Mouse (Mus musculus) neural tube, embryonic 15.5 days (tissue): ENCODE data around the gene Zmynd15. TPM values are rescaled to one million over a fixed set of nuclear protein-coding genes. Genes with fewer than 3 reads are reported as not detected.

Experiments
- ATAC-seq: fragments of 200-750 bp; cut with Nextera tagmentation; 2 replicates; pipeline ENCODE4 v1.8.0; 2017; ENCODE audit warnings: mild to moderate bottlenecking, moderate TSS enrichment, moderate library complexity; ENCODE audit not compliant: low FRiP score
- H3K27ac ChIP-seq: fragments of 300-500 bp; sonication (generic); replicated peaks from 2 replicates; pipeline ENCODE4 v1.5.1; 2015; ENCODE audit warnings: mild to moderate bottlenecking, inconsistent platforms
- H3K27me3 ChIP-seq: fragments of 300-500 bp; sonication (generic); replicated peaks from 2 replicates; pipeline ENCODE4 v1.6.1; 2015; ENCODE audit warnings: inconsistent platforms
- H3K36me3 ChIP-seq: fragments of 300-500 bp; sonication (generic); 2 replicates; pipeline ENCODE4 v1.6.1; 2015; ENCODE audit warnings: inconsistent platforms
- H3K4me1 ChIP-seq: fragments of 300-500 bp; sonication (generic); 2 replicates; pipeline ENCODE4 v1.6.1; 2015; ENCODE audit warnings: inconsistent platforms
- H3K4me2 ChIP-seq: fragments of 300-500 bp; sonication (generic); 2 replicates; pipeline ENCODE4 v1.6.1; 2015; ENCODE audit warnings: inconsistent platforms, mild to moderate bottlenecking, moderate library complexity
- H3K4me3 ChIP-seq: fragments of 300-500 bp; sonication (generic); replicated peaks from 2 replicates; pipeline ENCODE4 v1.5.1; 2015; ENCODE audit warnings: mild to moderate bottlenecking, inconsistent platforms
- H3K9ac ChIP-seq: fragments of 300-500 bp; sonication (generic); replicated peaks from 2 replicates; pipeline ENCODE4 v1.6.1; 2015; ENCODE audit warnings: mild to moderate bottlenecking, inconsistent platforms
- H3K9me3 ChIP-seq: fragments of 300-500 bp; sonication (generic); replicated peaks from 2 replicates; pipeline ENCODE4 v1.6.1; 2016; ENCODE audit warnings: inconsistent platforms
- WGBS: fragments of 180-500 bp; shearing (Covaris S2); methylation state at CpG from one replicate; pipeline ENCODE4 v1.1.7; 2015; ENCODE audit warnings: mixed read lengths; 5-methylcytosine and 5-hydroxymethylcytosine counted together
- polyA plus RNA-seq: library from polyadenylated mRNA; unstranded; fragments of >200 nt; fragmentation: Nextera tagmentation; extraction: Ambion mirVana; gene quantifications from 2 replicates; pipeline ENCODE4 v1.2.1, GENCODE M21; 2015

Zmynd15 gene
- polyA plus RNA-seq, 1 experiment from 2014 or later, result 1.0 TPM

DNA sequence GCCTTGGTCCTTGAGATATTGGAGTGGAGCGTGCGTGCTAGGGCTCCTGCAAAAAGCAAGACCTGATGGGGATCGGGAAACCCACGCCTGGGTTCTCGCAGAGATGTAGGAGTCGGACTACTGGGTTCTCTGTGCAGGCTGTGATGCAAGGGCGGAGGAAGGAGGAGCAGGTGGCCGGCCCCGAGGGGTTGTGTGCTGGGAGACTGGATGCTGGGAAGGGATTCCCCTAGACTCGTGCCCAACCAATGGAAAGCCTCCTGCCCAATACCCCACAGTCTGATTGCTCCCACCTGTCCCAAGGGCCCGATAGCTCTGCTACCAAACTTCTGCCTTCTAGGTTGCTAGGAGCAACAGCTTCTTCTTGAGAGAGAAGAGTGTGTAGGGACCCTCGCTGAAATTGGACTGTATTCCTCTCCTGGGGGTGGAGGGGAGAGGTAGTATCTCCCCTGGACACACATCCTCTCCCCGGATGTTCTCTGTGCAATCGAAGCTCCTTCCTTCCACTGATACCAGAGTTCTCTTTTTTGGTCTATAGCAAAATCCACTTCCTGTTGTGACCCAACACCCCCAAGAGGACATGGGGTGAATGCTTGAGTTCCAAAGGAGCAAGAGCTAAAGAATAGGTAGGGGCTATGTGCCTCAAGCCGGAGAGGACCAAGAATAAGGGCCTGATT, 26.2 kb upstream of the Zmynd15 start:
- H3K36me3 ChIP-seq, result peaks cover 23% of the 10 kb centered on the region
- peak; percentile 56 for ATAC-seq
- H3K4me2 ChIP-seq, result peak overlapping the region; percentile 91
- H3K9ac ChIP-seq, result peak overlapping the region; percentile 95
- H3K4me1 ChIP-seq, result peaks cover 40% of the 10 kb centered on the region
- H3K27me3 ChIP-seq, result no peaks in the 10 kb centered on the region
- H3K9me3 ChIP-seq, result no peaks in the 10 kb centered on the region
- WGBS, result 5% methylated on average over 15 of the region's 15 CpGs
- H3K27ac ChIP-seq, result peak overlapping the region; percentile 94
- H3K4me3 ChIP-seq, result peak overlapping the region; percentile 94

- Histone ChIP-seq H3K9me3 (no peaks in the 10 kb centered on the region), H3K9ac (peak overlapping the region; percentile 95), H3K4me3 (peak overlapping the region; percentile 94), H3K27ac (no peak overlapping the region), H3K27me3 (no peaks in the 10 kb centered on the region), H3K4me1 (peaks cover 40% of the 10 kb centered on the region), H3K4me2 (peak overlapping the region; percentile 91), H3K36me3 (peaks cover 27% of the 10 kb centered on the region)
- 80% methylated on average over 1 of the region's 1 CpGs for WGBS
- no peak for ATAC-seq
Observed at GRCm38 (mm10) chr11:70433569-70433943, 25.7 kb upstream of the Zmynd15 start.

GRCm38 (mm10) chr11:70433951-70434350, 25.3 kb upstream of the Zmynd15 start:
- H3K4me3 ChIP-seq, result peak overlapping the region; percentile 94
- H3K4me2 ChIP-seq, result peak overlapping the region; percentile 91
- H3K27me3 ChIP-seq, result no peaks in the 10 kb centered on the region
- peak overlapping the region; percentile 95 for H3K9ac ChIP-seq
- H3K27ac ChIP-seq, result no peak overlapping the region
- peaks cover 40% of the 10 kb centered on the region for H3K4me1 ChIP-seq
- H3K9me3 ChIP-seq, result no peaks in the 10 kb centered on the region
- WGBS, result 81% methylated on average over 3 of the region's 3 CpGs
- peaks cover 31% of the 10 kb centered on the region for H3K36me3 ChIP-seq
- no peak for ATAC-seq

DNA sequence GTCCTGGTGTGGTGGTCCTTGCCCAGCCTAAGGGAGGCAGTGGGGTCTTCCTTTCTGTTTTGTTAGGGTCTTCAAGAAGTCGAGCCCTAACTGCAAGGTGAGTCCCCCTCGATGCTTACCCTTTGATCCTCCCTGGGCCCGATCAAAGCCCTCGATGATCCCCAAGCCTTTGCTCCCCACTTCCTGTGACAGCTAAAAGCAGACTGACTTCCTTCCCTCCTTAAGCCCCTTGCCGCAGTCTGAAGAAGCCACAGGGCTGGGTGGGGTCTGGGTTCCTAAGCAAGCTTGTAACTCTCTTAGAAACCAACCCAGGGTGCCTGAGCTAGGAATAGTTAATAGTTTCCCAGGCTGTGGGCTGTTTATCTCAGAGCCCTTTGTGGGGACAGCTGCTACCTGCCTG, 23.8 kb upstream of the Zmynd15 start:
- no peak overlapping the region for H3K9ac ChIP-seq
- no peaks in the 10 kb centered on the region for H3K9me3 ChIP-seq
- H3K36me3 ChIP-seq, result peaks cover 46% of the 10 kb centered on the region
- H3K4me3 ChIP-seq, result no peak overlapping the region
- no peak for ATAC-seq
- 79% methylated on average over 5 of the region's 5 CpGs for WGBS
- H3K4me2 ChIP-seq, result 0 out of 2 replicates have a peak overlapping the region, but pooled peaks have one; percentile 0
- peaks cover 39% of the 10 kb centered on the region for H3K4me1 ChIP-seq
- H3K27ac ChIP-seq, result no peak overlapping the region
- no peaks in the 10 kb centered on the region for H3K27me3 ChIP-seq

GRCm38 (mm10) chr11:70437426-70437825, 21.8 kb upstream of the Zmynd15 start:
- H3K4me3 ChIP-seq, result no peak overlapping the region
- H3K36me3 ChIP-seq, result peaks cover 62% of the 10 kb centered on the region
- H3K9me3 ChIP-seq, result no peaks in the 10 kb centered on the region
- no peak overlapping the region for H3K9ac ChIP-seq
- H3K4me2 ChIP-seq, result no peak overlapping the region
- ATAC-seq, result no peak
- H3K4me1 ChIP-seq, result peaks cover 28% of the 10 kb centered on the region
- no peaks in the 10 kb centered on the region for H3K27me3 ChIP-seq
- 89% methylated on average over 6 of the region's 6 CpGs for WGBS
- no peak overlapping the region for H3K27ac ChIP-seq

GRCm38 (mm10) chr11:70438728-70439374, 20.4 kb upstream of the Zmynd15 start:
- H3K27me3 ChIP-seq, result no peaks in the 10 kb centered on the region
- H3K4me3 ChIP-seq, result no peak overlapping the region
- peaks cover 63% of the 10 kb centered on the region for H3K36me3 ChIP-seq
- H3K4me1 ChIP-seq, result peaks cover 18% of the 10 kb centered on the region
- no peak overlapping the region for H3K27ac ChIP-seq
- H3K9ac ChIP-seq, result no peak overlapping the region
- ATAC-seq, result no peak
- H3K9me3 ChIP-seq, result no peaks in the 10 kb centered on the region
- no peak overlapping the region for H3K4me2 ChIP-seq
- whole genome bisulfite sequencing, result 92% methylated on average over 7 of the region's 7 CpGs

DNA sequence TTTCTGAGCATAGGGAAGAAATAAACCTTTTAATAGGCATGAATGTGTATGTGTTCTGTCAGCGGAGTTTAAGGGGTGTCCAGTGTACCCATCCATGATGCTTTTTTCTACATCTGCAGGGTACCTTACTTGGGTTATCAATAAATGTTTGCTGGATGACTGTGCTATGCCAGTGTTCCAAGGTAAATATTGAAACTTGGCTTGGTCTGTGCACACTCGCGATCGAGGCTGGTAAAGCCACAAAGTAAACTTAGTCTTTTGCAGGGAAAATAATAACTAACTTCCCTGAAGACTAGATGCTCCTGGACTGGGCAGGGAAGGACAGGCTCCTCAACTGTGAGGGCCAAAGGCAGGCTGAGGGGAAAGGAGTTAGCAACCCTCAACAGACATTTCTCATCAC, 18.6 kb upstream of the Zmynd15 start:
- Histone ChIP-seq H3K36me3 (peaks cover 63% of the 10 kb centered on the region), H3K9me3 (no peaks in the 10 kb centered on the region), H3K4me2 (no peak overlapping the region), H3K4me1 (peaks cover under 1% of the 10 kb centered on the region; the same call in 1 of the 2 replicates), H3K27ac (no peak overlapping the region), H3K27me3 (no peaks in the 10 kb centered on the region), H3K9ac (no peak overlapping the region), H3K4me3 (no peak overlapping the region)
- no peak for ATAC-seq
- 94% methylated on average over 4 of the region's 4 CpGs for WGBS

DNA sequence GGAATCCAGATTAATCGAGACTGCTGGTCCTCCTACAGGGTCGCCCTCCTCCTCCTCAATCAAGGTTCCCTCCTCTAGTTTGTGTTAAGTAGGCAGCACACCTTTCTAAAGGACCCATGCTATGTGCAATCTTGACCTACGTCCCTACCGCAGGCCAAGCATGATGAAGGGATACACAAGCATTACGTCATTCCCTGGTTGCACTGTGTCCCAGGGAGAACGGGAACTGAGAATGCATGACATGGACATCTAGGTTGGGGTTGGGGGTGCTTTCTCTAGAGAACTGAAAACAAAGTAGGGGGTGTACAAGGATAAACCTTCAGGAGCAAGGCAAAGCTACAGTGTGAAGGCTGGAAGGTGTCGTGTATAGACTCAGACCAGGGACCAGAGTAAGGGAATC, 17.4 kb upstream of the Zmynd15 start:
- Histone ChIP-seq H3K4me2 (no peak overlapping the region), H3K36me3 (peaks cover 51% of the 10 kb centered on the region), H3K4me1 (no peaks in the 10 kb centered on the region), H3K9me3 (no peaks in the 10 kb centered on the region), H3K27ac (no peak overlapping the region), H3K4me3 (no peak overlapping the region), H3K27me3 (no peaks in the 10 kb centered on the region), H3K9ac (no peak overlapping the region)
- ATAC-seq, result no peak
- 94% methylated on average over 7 of the region's 7 CpGs for WGBS

DNA sequence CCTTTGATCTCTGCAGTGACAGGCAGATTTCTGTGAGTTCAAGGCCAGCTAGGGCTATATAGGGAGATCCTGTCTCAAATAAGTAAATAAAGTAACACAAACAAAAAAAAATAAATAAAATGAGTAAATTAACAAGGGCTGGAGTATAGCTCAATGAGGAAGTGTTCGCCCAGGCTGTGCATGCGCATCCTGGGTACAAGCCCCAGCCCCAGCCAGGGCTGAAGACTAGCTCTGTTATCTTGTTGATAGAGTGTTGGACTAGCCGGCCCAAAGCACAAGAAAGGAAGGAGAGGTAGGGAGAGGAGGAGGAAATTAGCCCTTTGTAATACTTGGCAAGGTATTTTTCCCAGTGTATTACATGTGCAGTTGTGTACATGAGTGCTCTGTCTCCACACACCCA, 15.3 kb upstream of the Zmynd15 start:
- no peaks in the 10 kb centered on the region for H3K27me3 ChIP-seq
- no peak for ATAC-seq
- H3K4me3 ChIP-seq, result no peak overlapping the region
- no peaks in the 10 kb centered on the region for H3K9me3 ChIP-seq
- H3K27ac ChIP-seq, result no peak overlapping the region
- no peaks in the 10 kb centered on the region for H3K4me1 ChIP-seq
- H3K36me3 ChIP-seq, result peaks cover 32% of the 10 kb centered on the region
- H3K9ac ChIP-seq, result no peak overlapping the region
- no peak overlapping the region for H3K4me2 ChIP-seq
- 90% methylated on average over 3 of the region's 3 CpGs for WGBS

GRCm38 (mm10) chr11:70444667-70445066, 14.6 kb upstream of the Zmynd15 start:
- Histone ChIP-seq H3K36me3 (peaks cover 25% of the 10 kb centered on the region), H3K4me3 (no peak overlapping the region), H3K9ac (no peak overlapping the region), H3K27ac (no peak overlapping the region), H3K27me3 (no peaks in the 10 kb centered on the region), H3K4me1 (no peaks in the 10 kb centered on the region), H3K4me2 (no peak overlapping the region), H3K9me3 (no peaks in the 10 kb centered on the region)
- ATAC-seq, result no peak
- 77% methylated on average over 6 of the region's 6 CpGs for WGBS

- Histone ChIP-seq H3K36me3 (peaks cover 8% of the 10 kb centered on the region), H3K27me3 (no peaks in the 10 kb centered on the region), H3K4me1 (peaks cover 5% of the 10 kb centered on the region; the same call in 1 of the 2 replicates), H3K27ac (no peak overlapping the region), H3K4me2 (no peak overlapping the region), H3K9me3 (no peaks in the 10 kb centered on the region), H3K9ac (no peak overlapping the region), H3K4me3 (no peak overlapping the region)
- WGBS, result 49% methylated on average over 3 of the region's 3 CpGs
- ATAC-seq, result no peak
Observed at GRCm38 (mm10) chr11:70446756-70447155, 12.5 kb upstream of the Zmynd15 start.

DNA sequence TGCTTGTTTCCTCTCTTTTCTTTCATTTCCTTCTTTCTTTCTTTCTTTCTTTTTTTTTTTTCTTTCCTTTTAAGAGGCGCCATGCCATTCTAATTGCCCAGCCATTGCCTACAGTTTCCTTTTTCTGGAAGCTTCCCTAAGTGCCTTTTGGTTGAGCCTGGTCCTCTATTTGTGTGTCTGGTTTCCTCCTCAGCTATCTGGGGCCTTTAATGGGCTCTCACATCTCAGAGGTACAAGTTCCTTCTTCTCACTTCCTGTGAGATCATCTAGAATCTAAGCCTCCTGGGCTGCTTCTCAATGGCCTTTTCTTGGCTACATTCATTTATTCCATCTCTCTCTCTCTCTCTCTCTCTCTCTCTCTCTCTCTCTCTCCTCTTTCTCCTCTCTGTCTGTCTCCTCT, 11.9 kb upstream of the Zmynd15 start:
- WGBS, result 80% methylated on average over 1 of the region's 1 CpGs
- Histone ChIP-seq H3K27me3 (no peaks in the 10 kb centered on the region), H3K9ac (no peak overlapping the region)

More for the DNA sequence above, 11.9 kb upstream of the Zmynd15 start:
- no peak for ATAC-seq
- H3K4me1 ChIP-seq, result peaks cover 8% of the 10 kb centered on the region
- no peaks in the 10 kb centered on the region for H3K9me3 ChIP-seq
- no peak overlapping the region for H3K27ac ChIP-seq
- H3K36me3 ChIP-seq, result 0 out of 2 replicates have a peak, but pooled peaks cover 2% of the 10 kb centered on the region
- no peak overlapping the region for H3K4me3 ChIP-seq
- no peak overlapping the region for H3K4me2 ChIP-seq
